Mouse (Mus musculus) gastrocnemius, postnatal 4 days (tissue): ENCODE measurements around the gene Zfp775. TPM values are rescaled to one million over a fixed set of nuclear protein-coding genes. Genes with fewer than 3 reads are reported as not detected.
A peak's percentile ranks its signal among the peaks of the same experiment; 100 is the strongest.

Experiments
- DNase-seq, 2 experiments: peaks; one replicate each; pipeline ENCODE4 v3.0.0; 2021 to 2022; ENCODE audit warnings: low spot score in 2 of 2, mixed read lengths in 2 of 2
- long read RNA-seq, 2 experiments: library from polyadenylated mRNA; stranded (forward); transcript quantifications; one replicate each; pipeline ENCODE4 v2.0.0; 2021
- total RNA-seq, 2 experiments: library from RNA; stranded (reverse); gene quantifications; 2 replicates each; pipeline ENCODE4 v1.2.3; 2021

The Zfp775 gene
- total RNA-seq: 1 to 10 TPM; 6.7 to 6.8 TPM
- long read RNA-seq, experiment 1, full-length matches to known transcripts: 6 of 7 reads
- long read RNA-seq, experiment 1, partial matches to known transcripts: 0 of 7 reads
- long read RNA-seq, experiment 1, other reads (novel, unspliced or antisense): 1 of 7 reads
- long read RNA-seq, experiment 2, full-length matches to known transcripts: 13 of 20 reads
- long read RNA-seq, experiment 2, partial matches to known transcripts: 1 of 20 reads
- long read RNA-seq, experiment 2, other reads (novel, unspliced or antisense): 6 of 20 reads

DNA sequence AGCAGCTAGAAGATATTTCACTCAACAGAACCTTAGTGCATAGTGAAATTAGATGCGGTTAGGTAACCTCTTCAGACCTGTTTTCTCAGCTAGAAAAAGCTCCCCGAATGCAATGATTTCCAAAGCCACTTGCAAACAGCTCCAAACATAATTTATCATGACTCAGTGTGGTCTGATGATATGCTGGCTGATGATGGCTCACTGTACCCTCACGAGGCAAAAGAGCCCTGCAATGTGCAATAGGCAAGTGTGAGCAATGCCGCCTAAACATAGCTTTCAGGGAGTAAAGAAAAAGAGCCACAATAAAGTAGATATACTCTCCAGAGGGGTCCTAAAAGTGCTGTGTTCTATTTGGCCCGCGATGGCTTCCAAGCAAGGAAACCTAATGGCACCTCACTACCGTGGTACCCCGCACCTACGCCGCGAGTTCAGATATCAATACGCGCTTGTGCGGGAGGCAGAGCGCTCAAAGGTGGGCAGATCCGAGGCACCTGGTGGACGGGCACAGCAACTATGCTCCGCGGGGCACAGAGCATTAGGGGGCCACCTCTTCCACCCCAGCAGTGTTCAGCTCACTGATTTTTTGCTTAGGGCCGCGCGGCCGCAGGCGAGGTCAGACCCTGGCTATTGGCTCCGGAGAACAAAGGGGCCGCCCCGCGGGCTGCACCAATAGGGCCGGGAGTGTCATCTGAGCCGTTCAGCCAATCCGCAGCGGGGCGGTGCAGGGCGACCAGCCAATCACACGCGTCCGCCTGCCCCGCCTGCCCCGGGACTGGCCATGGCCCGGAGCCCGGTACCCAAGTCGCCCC is at the start of gene Zfp775:
Gene Zfp775, plus strand, starts transcription at position 793 of the 809 bp plus-strand sequence.
- peak; percentile 95 to 98 for DNase-seq

DNA sequence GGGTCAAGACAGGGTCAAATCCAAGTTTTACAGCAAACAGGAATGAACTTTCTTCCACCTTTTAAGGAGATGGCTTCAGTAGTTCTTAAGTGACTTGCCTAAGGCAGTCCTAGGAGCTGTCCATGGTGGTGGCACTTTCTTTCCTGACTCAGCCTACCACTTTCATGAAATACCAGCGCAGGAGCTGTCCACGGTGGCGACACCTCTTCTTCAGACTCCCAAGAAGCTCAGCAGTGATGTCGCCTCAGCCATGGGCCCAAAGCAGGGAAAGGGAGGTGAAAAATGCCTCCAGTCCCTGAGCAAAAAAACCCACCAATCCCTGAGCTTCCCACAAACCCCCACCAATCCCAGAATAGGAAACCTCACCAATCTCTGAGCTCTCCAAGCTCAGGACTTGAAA is 48.9 kb upstream of the Zfp775 start:
- no peak for DNase-seq

DNA sequence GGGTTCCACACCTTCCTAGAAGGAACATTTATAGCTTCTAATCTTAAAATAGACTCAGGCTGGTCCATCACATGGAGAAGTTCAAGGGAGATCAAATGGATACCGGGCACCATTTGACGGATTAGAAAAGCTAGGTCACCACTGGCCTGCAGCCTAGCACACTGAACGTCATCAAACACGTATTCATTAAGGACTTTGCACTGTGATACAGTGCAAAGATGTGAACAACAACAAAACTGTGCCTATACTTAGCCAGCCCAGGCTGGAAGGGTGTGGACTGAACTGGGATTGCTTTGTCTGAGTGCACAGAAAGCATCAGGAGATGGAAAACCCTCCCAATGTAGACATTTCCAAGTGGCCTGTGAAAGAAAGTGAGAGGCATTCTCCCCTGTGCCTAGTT is 48.0 kb upstream of the Zfp775 start:
- DNase-seq: no peak

DNA sequence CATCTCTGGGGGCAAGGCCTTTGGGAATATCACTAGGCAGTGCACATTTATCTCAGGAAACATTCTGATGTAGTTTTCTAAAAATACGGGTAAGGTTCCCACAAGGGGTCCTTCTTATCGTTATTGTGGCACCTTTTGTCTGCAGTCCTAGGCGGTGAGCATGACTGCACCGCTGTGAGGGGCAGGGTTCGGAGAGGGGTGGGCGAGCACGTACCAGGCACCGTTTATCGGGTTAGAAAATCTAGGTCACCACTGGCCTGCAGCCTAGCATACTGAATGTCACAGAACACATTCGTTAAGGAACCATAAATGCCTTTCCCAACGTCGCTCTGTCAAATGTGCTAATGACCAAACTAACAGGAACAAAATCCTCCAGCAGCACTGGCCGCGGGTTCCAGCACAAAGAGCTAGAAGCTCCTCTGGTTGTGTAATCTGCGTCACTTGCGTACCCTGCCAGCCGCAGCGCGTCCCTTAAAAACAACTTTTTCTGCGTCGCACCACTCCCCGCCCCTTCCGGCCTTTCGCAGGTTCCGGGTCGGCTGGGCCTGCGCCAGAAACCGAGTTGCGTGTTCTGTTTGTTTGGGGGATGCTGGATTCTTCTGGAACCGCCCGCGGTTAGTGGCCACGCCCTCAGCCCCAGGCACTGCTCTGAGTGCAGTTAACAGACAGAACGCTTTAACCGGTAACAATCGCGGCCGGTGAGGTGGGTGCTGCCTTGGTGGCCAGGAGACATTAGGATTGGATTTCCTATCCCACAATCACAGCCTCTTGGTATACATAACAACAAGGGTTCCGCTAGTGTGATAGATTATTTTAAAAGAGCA is 47.4 kb upstream of the Zfp775 start, which contains the start of gene Lrrc61:
Gene Lrrc61, plus strand, starts transcription at position 517 of the 824 bp plus-strand sequence.
- DNase-seq: peak; percentile 97 to 99

DNA sequence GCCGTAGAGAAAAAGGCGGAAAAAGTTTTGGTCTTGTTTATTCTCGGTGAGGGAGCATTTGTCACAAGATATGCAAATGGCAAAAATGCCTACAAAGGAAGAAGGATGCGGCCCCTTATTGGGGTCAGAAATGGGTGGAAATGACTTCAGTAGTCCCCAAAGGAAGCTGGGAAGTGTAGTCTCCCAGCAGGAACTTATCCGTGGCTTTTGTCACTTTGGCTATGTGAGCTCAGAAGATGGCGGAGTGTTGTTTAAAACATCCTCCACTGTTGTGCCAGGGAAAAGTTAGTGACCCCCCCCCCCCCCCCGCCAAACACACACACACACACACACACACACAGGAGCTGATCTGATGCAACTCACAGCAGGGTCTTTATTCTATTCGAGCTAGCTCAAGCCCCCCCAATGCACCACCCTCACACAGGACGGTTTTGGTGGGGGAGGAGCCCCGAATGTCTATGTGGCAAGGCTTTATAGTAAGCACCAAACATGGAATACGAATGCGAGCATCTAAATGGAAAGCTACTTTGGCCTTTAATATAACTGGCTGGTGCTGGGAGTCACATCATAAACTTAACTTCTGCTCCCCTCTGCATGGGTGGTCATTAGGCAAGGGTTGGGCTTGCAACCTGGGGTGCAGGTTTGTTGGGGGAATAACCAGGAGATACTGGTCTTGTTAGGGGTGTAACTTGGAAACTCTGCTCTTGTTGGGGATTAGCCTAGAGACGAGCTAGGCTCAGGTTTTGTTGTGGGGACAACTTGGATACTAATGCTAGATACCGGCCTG is 46.6 kb upstream of the Zfp775 start:
- no peak for DNase-seq

DNA sequence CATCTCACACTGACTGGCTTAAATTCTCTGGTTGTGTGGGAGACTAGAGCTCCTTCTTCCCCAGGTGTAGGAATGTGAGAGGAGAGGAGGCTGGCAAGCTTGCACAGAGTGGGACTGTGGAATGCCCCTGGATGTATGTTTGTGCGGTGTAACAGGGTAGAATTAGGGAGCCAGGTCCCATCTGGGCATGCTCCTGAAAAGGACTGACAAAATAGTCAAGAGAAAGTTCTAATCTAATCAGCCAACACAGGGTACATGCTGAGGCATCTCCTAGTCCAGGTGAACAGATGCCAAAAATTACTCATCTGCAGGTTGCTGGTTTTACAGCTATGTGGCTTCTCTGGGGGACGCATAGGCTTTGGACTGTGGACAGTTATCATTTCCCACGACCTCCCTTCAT is 45.9 kb upstream of the Zfp775 start:
- no peak for DNase-seq

DNA sequence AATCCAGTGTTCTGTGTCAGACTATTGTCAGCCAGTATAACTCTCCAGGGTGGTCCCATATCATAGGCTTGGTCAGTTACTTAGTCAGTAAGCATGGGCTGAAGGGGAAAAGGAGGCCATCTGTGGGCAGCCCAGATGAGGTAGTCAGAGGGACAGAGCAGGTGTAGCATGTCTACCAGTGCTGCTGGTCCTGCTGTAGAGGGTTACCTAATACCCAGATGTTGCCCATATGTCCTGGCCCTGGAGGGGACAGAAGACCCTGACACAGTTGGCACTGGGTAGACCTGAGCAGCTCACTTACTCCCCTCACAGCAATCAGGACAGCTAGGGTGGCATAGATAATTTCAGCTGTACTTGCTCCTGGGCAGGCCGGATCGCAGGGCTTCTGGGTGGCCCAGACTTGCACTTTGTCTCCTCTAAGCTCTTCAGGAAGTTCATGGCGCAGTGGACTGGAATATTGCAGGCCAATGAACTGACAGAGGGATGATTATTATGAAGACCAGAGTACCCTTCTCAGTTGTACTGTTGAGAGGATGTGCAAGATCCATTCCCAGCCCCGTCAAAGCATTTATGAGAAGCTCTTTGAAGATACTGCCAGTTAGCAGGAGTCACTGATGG is 36.1 kb upstream of the Zfp775 start:
- no peak for DNase-seq

DNA sequence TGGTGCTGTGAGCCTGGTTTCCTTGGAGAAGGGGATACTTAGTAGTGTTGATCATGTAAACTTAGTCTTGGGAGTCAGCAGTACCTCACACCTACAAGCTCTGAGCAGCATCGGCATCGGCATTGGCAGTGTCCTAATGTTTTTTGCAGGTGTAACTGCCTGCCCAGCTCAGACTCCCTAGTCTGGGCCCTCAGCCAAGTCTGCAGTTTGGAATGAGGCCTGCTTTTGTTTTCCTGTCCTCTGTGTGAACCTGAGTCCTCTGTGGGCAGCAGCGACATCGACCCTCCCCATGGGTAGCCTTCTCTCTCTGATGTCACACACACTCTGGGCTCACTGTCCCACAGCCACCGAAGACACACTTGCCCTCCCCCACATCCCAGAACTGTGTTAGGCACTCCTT is 35.6 kb upstream of the Zfp775 start:
- DNase-seq: peak; percentile 47 to 65

DNA sequence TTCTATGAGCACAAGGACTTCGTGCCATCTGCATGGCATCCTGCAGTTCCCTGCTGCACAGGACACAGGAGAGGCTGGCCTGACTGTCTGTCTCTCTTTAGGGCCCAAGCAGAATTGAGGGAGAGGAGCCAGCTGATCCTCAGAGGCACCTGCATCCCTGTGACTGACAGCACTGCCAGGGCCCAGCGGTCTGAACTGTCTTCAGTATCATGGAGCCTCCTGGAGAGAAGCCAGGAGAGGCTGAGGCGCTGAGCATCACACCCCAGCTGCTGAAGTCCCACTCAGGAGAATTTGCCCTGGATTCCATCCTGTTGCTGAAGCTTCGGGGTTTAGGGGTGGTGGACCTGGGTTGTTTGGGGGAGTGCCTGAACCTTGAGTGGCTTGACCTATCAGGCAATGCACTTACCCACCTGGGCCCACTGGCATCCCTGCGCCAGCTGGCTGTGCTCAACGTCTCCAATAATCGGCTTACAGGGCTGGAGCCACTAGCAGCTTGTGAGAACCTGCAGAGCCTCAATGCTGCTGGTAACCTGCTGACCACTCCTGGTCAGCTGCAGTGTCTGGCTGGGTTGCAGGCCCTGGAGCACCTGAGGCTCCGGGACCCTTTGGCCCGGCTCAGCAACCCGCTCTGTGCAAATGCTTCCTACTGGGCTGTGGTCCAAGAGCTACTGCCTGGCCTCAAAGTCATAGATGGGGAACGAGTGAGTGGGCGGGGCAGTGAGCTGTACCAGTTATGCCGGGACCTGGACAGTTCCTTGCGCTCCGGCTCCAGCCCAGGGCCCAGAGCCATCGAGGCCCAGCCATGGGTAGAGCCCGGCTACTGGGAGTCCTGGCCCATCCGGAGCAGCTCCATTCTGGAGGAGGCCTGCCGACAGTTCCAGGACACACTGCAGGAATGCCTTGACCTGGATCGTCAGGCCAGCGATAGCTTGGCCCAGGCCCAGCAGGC is 33.6 kb upstream of the Zfp775 start:
- peak; percentile 39 to 56 for DNase-seq

DNA sequence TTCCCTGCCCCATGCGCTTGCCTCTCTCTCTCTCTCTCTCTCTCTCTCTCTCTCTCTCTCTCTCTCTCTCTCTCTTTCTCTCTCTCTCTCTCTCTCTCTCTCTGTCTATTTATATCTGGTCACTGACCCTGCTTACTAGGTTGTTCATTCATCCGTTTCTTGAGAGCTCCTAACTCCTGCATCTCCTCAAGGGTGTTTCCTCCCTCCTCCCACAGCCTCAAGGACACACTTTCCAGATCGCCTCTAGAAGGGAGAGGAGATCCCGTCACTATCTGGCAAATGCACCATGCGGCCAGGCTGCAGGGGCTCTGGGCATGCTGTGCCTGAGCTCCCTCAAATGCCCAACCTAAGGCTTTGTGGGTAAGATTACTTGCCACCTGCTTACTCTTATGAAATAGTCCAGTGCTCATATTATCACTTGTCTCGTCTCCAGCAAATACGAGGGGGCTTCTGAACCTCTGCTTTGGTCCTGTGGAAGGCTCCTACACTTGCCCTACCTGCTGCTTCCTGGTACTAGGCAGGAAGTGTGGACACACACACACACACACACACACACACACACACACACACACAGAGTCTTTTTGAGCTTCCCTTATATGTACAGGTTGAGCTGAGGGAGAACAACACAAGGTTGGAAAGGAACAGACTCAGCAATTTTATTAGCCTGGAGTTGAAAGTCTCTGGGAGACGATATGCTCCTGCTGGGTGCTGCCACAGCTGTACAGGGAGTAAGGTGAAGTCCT is 32.6 kb upstream of the Zfp775 start:
- DNase-seq: no peak

DNA sequence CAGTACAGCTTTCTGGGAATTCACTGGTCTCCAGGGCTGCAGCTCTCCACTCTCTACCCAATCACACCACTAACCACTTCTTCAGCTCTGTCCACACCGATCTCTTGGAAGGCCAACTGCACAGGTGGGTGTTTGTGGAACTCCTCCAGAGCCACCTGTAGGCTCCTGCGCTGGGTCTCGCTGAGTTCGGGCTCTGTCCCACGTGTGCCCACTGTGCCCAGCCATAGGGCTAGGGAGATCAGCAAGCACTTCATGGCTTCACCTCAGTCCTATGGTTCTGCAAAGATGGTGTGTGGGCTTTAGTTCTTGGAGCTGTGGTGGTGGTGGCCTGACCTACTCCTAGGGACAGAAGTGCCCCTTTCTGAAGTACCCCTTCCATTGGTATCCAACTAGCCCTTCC is 29.8 kb upstream of the Zfp775 start:
- no peak for DNase-seq

DNA sequence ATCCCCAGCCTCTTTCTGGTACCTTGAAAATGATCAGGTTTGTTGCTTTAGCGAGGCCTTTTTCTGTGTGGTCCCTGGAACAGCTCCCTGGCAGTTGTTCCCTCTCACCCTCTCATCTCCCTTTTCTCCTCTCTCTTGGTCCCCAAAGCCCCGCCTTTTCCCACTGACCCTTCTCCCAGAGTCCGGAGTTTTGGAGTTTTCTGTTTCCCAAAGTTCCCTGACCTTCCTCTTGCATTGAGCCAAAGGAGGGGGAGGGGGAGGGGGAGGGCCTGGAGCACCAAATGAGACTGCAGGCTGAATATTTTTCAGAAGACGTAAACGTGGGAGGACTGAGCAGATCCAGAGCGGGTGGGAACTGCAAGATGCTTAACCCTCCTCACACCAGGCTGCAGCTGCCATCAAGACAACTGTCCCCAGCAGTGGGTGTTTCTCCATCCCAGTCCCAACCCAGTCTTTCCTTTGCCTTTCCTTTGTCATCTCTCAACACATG is 29.2 kb upstream of the Zfp775 start, which contains the start of gene Rarres2:
Gene Rarres2, minus strand, starts transcription at position 218 of the 490 bp plus-strand sequence.
- peak in 1 of 2 experiments; percentile 60 for DNase-seq

DNA sequence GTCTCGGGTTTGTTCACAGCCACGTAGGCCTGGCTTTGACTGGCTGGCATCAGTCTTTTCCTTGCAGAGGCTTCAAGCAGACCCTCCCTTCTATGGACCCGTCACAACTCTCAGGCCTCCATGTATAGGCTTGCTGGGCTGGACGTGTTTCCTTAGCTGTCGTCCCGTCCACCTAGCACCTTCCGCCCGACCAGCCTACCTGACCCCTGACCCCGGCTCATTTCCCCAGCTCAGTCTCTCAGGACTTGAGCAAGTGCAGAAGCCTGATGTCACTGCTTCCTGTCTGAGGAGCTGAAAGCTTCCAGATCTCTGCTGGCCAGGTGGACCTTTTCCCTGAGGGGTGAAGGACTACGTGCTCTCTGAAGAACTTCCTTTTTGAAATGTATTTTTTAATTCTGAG is 28.6 kb upstream of the Zfp775 start:
- no peak for DNase-seq

DNA sequence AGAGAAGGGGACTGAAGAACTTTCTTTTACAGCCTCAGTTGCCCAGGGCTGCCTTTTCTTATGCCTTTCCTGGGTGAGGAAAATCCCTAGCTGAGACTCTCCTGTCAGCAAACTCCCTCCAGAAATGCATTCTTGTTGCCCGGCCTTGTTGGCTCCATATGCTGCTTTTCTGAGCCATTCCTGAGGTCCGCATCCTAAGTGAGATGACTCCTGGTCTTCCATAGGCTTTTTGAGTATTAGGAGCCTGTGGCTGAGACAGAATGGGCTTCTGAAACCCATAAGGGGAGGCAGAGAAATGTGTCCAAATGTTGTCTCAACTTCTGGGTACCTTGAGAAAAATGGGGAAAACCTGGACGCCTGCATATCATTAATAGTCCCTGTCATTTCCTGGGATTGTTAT is 27.9 kb upstream of the Zfp775 start:
- DNase-seq: no peak

DNA sequence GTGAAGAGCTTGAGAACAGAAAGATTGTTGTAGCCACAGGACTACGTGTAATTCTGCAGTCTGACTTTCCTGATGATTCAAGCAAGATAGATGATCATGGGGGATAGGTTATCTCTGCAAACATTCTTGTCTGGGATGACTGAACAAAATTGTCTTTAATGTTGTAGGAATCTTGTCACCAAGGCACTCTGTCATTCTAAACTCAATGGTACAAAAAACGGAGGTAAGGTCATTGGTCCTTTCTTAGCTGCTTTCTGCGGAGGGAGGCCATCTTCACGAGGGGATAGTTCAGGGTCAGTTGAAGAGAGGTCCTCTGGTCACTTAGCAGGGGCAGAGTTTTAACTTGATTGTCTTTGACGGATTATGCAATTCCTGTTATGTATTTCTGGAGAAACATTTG is 23.1 kb upstream of the Zfp775 start:
- DNase-seq: no peak

DNA sequence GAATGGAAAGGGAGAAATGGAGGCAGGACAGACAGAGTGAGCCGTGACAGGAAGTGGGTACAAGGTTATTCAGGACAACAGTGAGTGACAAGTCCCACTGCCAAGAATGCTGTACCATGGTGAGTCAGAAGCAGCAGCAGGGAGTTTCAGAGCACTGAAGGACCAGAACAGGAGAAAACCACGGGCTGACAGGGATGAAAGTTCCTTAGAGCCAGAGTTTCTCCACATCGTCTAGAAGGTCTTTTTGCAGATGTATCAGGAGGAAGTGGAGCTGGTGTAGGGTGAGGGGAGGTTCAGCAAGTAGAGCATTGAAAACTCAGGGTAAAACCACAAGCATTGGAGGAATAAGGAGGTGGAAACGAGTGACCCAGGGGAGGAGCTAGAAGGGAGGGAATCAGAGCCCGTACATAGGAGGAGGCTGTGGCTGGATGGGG is 22.6 kb upstream of the Zfp775 start:
- no peak for DNase-seq

DNA sequence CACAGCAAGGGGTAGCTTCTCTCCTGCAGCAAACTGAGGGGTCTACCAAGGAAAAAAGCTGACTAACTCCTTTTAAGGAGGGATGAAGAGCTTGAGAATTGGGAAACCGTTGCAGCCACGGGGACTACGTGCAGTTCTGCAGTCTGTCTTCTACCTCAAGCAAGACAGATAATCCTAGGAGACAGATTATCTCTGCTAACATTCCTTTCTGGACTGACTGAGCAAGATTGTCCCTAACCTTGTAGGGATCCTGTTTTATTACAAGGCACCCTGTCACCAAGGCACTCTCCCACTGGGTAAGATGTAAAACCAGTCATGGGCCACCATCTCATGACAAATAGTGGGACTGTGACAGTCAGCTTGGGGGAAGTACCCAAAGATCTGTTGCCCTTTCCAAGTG is 20.6 kb upstream of the Zfp775 start:
- no peak for DNase-seq

DNA sequence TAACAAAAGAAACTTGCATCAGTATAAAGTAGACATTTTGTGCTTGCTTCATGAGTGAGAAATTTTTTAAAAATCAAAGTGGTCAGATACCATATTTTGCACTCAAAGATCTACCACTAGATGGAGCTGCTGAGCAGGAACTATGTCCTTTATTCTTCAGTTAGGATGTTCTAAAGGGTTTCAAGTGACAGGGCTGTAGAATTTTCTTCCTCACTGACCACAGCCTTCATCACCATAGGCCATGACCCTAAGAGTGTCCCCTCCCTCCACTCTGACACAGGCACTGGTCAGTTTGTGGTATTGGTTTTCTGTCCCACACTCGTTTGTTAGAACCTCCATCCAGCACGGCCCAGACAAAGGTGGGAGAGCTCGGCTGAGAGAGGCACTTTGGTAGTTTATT is 19.8 kb upstream of the Zfp775 start:
- peak in 1 of 2 experiments; percentile 37 for DNase-seq
